Mouse (Mus musculus) erythroblast, adult 5-6 weeks (primary cell): ENCODE measurements at regions not wholly inside any gene's neighbourhood (a gene's known extent, or its start where the extent isn't known, plus 50 kb on each side); places are given as distances from the start of the nearest gene placed in this dataset.

ENCODE experiments used
- ATAC-seq: replicated peaks from 2 replicates; pipeline ENCODE4 v1.8.0; 2016; ENCODE audit warnings: moderate number of reproducible peaks, mild to moderate bottlenecking, moderate TSS enrichment, inconsistent platforms; ENCODE audit not compliant: poor library complexity, low FRiP score, severe bottlenecking

GRCm38 (mm10) chr13:107087355-107087754 lies 65.4 kb upstream of the Kif2a start:
- ATAC-seq = no peak

- no peak for ATAC-seq
Measured at GRCm38 (mm10) chr13:107078085-107078484, 56.2 kb upstream of the Kif2a start.

- no peak for ATAC-seq
Measured at GRCm38 (mm10) chr13:107074917-107075316, 53.0 kb upstream of the Kif2a start.

GRCm38 (mm10) chr13:107073039-107073620 lies 51.2 kb upstream of the Kif2a start:
- no peak for ATAC-seq

- no peak for ATAC-seq
Measured at GRCm38 (mm10) chr13:107072345-107073038, 50.6 kb upstream of the Kif2a start.
